Mouse (Mus musculus) liver, embryonic 14.5 days (tissue): ENCODE data around the gene Dhrs4.

Source experiments
- CTCF ChIP-seq: IDR thresholded peaks from 2 replicates; pipeline ENCODE4 v1.5.1; 2016; ENCODE audit warnings: antibody characterized with exemption, low read depth, control low read depth
- EP300 ChIP-seq: IDR thresholded peaks from 2 replicates; pipeline ENCODE4 v1.6.1; 2016; ENCODE audit warnings: antibody characterized with exemption, low read depth

- TF ChIP-seq CTCF (no peak), EP300 (no peak)
These were observed 37.3 kb downstream of the Dhrs4 start for GRCm38 (mm10) chr14:55515846-55516245.
